Mouse (Mus musculus) CD4-positive, CD25-positive, alpha-beta regulatory T cell (primary cell): Measurements from ENCODE around the gene Ly6g6d. TPM values are rescaled to one million over a fixed set of nuclear protein-coding genes. Genes with fewer than 3 reads are reported as not detected.

Experiments
- polyA plus RNA-seq: library from polyadenylated mRNA; unstranded; fragments of 100-300 nt; shearing (Covaris generic); gene quantifications from one replicate; pipeline ENCODE4 v1.2.1, GENCODE M21; 2017

The Ly6g6d gene
- polyA plus RNA-seq: not detected

GRCm38 (mm10) chr17:35077786-35078233 is at the start of gene Ly6g6d:
Gene Ly6g6d (minus strand): TSS chr17:35078065.

DNA sequence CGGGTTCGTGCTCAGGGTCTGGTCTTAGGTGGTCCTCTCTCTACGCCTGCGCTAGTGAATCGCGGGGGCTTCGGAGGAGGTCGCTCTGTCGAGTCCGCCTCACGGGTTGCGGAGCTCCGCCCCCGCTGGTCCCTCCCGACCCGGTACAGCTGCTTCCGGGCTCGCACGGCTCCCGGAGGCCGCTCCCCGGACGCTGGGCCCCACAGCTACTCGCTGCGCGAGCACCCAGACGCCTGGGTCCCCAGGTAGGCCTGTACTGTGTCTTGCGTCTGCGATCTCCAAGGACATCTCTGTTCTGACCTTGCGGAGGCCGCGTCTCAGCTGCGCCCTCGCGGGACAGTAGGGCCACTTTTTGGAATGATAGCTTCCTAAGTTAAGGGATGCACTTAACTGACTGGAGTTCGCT is 48.3 kb upstream of the Ly6g6d start, which contains the start of gene D17H6S53E:
Gene D17H6S53E, plus strand, starts transcription at position 168 of the 406 bp plus-strand sequence.

GRCm38 (mm10) chr17:35121871-35122303 is 44.0 kb upstream of the Ly6g6d start, which contains the start of gene Csnk2b:
Gene Csnk2b (minus strand): TSS chr17:35122053.

GRCm38 (mm10) chr17:35121143-35121799 is 43.4 kb upstream of the Ly6g6d start, which contains the start of gene Gpank1:
Gene Gpank1 (plus strand): TSS chr17:35121455.

GRCm38 (mm10) chr17:35115046-35116019 is 37.5 kb upstream of the Ly6g6d start, which contains the start of gene Ly6g5b:
Gene Ly6g5b (minus strand): TSS chr17:35115428.

GRCm38 (mm10) chr17:35108097-35108496 is 30.2 kb upstream of the Ly6g6d start, which contains the start of gene Ly6g5c:
Gene Ly6g5c (plus strand): TSS chr17:35108279.

GRCm38 (mm10) chr17:35088825-35089644 is 11.2 kb upstream of the Ly6g6d start, which contains the start of gene Abhd16a:
Gene Abhd16a (plus strand): TSS chr17:35089263.

DNA sequence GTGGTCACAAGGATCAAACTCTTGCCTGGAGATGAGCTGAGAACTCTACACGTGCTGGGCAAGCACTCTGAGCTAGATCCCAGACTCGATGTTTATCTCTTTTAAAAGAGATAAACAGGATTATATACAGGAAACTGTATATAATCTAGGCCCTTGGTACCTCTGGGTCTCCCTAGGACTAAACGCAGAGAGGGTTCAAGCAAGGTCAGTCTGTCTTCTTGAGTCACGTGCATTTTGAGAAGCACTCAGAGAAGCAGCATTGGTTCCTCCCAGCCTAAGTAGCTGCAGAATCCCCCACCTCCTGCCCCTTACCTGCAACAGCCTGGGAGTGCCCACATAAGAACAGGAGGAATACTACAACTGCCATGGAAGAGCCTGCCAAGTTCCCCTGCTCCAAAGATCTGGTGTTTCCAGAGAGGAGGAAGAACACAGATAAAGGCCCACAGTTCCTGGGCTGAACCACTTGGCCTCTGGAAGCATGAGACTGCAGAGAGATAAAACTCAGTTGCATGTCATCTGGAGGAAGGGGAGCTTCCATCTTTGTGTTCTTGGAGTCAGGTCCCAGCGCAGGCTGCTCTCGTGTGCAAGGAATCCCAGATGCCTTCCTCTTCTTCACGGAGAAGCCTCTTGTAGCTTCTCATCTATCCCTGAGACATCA is 7.5 kb upstream of the Ly6g6d start, which contains the start of gene Ly6g6f:
Gene Ly6g6f, minus strand, starts transcription at position 403 of the 658 bp plus-strand sequence.

GRCm38 (mm10) chr17:35076507-35077176 is 1.2 kb downstream of the Ly6g6d start, which contains the start of gene Ly6g6e:
Gene Ly6g6e (plus strand): TSS chr17:35076902.

GRCm38 (mm10) chr17:35066084-35066483 is 11.8 kb downstream of the Ly6g6d start, which contains the start of gene Mpig6b:
Gene Mpig6b (minus strand): TSS chr17:35066184.

GRCm38 (mm10) chr17:35064951-35065947 is 12.6 kb downstream of the Ly6g6d start, which contains the start of gene Ly6g6c:
Gene Ly6g6c (plus strand): TSS chr17:35065388.

DNA sequence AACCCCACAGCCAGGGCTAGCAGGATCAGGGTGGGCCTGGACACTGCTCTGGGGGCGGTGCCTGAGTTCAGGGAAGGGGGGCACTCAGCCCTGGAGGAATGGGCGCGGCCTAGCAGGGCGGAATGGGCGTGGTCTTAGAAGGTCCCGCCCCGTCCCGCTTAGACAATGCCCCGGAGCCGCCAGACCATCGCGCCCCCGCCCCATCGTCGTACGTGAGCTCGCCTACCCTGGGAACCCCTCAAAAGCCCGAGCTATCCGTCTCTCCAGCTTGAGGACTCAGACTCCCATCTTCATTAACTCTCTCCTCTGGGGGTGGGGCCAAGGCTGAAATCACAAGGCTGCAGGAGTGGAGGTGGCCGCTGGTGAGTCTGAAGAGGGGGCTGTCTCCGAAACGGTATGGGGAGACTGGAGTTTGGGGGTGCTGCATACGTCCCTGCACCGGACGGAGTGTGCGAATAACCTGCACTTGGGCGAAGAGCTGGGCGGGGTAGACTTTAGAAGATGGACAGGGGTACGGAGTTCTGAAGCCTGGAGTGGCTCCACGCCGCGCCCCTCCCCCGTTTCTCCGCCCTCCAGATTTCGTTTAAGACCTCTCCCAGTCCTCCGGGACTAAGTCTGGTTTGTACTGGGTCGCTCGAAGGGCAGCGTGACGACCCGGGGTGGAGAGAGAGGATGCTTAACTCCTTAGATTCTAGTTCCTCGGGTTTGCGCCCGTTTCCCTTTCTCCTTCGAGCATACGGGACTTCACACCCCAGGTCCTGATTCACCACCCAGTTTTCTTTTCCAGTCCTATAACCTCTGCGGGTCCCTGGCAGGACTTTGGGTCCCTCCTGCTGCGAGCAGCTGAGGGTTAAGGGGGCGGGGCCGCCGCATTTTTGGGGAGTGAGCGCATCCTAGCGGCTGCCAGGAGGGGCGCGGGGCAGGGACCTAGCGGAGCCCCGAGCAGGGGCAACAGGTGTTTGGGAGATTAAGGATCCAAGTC is 18.7 kb downstream of the Ly6g6d start, which contains the start of gene Ddah2:
Gene Ddah2, plus strand, starts transcription at position 125 of the 982 bp plus-strand sequence.

GRCm38 (mm10) chr17:35049561-35050016 is 28.3 kb downstream of the Ly6g6d start, which contains the start of gene Clic1:
Gene Clic1 (plus strand): TSS chr17:35049966.

GRCm38 (mm10) chr17:35046681-35047455 is 31.0 kb downstream of the Ly6g6d start, which contains the start of gene Msh5:
Gene Msh5 (minus strand): TSS chr17:35046745.

GRCm38 (mm10) chr17:35027277-35028068 is 50.4 kb downstream of the Ly6g6d start, which contains the start of gene Sapcd1:
Gene Sapcd1 (minus strand): TSS chr17:35028016.

